Mouse (Mus musculus) stomach, postnatal 0 days (tissue): Measurements from ENCODE around the gene Sirt4.

Experiments
- CTCF ChIP-seq: IDR thresholded peaks from 2 replicates; pipeline ENCODE4 v1.5.1; 2016; ENCODE audit warnings: antibody characterized with exemption, low read depth, mild to moderate bottlenecking, moderate library complexity
- EP300 ChIP-seq: optimal IDR thresholded peaks from 2 replicates; pipeline ENCODE3; 2016; ENCODE audit warnings: antibody characterized with exemption

- no peak for TF ChIP-seq EP300
- no peak for TF ChIP-seq CTCF
These were observed 52.1 kb downstream of the Sirt4 start for GRCm38 (mm10) chr5:115432395-115432794.
